Mouse (Mus musculus): ENCODE measurements around the gene Stard3.
"Not testable (repeated sequence)": the region's sequence is repeated elsewhere in the genome, so short reads cannot be mapped to it uniquely, and the experiment has no call there.

Gene Stard3

DNA sequence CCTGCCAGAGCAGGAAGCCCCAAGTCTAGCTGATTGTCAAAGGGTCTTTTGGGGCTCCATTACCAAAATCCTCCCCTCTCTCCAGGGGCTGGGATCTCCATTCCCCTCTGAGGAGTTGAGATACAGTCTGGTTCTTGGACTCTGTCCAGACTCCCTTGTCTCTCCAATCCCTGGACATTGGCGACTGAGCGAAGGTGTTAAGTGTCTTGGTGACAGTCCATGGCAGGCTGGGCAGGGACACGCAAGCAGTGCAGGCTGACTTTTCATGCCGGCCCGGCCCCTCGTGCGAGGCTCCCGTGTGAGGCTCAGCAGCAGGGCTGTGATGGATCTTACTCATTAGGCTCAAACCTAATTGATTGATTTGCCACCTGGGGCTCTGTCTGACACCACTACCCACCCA lies 16.1 kb downstream of the Stard3 start:
- no peak for DNase-seq (ENCODE audit: low read depth, low spot score)

DNA sequence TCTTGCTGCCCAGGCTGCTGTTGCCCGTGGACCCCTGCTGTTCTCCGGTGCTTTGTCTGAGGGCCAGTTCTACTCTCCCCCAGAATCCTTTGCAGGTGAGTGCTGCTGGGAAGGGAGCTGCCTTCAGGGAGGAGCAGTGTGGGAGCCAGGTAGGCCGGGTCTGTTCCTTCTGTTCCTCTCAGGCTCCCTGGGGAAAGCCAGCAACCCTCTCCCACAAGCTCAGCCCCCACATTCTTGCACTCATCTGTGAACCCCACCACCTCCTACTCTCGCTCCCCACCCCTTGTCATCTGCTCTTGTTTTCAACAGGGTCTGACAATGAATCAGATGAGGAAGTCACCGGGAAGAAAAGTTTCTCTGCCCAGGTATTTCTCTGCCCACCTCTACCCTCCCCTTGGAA lies 18.6 kb downstream of the Stard3 start:
- no peak for DNase-seq (ENCODE audit: low read depth, low spot score)

DNA sequence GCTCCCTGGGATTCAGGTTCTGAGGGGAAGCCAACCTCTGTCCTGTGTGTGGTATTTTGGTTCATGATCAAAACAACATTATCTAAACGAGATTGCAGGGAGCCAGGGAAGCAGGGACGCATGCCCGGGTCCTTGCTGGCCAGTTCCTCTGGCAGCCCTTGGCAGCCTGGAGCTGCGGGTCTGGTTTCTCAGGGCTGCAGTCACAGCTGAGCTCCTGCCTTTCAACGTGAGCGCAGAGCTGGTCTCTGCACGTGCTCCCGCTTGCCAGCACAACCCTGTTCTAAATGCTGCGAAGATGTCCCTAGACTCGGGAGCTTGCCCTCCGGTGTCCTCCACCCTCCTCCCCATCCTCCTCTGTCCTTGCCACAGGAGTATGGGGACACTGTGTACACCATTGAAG lies 19.6 kb downstream of the Stard3 start:
- no peak for DNase-seq (ENCODE audit: low read depth, low spot score)

DNA sequence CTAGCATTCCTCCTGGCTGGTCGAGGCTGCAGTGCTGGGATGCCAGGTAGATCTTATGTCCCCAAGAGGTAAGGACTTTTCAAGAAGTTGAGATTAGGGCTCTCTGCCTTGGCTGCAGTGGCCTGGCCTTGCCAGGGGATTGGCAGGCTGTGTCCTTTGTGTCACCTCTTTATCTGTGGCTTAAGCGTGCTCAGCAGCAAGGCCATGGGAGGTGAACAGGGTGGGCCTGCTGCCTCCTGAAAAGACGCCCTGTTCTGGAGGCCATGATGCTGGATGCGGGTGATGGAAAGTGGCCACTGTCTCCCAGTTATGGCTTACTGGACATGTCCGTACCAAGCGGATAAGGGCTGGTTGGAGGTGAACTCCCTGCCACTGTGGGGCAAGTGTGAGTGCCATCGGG lies 21.2 kb downstream of the Stard3 start:
- no peak for DNase-seq (ENCODE audit: low read depth, low spot score)

DNA sequence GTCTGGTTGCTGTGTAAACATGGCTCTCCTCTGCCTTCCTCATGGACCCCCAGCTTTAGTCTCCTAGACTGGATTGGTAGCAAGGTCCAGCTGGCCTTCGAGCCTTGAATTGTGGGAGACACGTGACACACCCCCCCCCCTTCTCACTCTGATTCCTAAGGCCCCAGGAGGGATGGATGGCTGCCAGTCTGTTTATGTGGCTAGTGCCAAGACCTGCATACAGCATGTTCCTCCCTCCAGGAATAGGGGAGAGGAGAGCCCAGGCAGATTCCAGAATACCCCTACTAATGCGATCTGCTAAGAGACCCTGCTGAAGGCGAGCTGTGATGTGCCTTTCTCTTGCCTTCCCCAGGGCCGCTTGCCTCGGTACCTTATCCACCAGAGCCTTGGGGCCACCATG lies 21.9 kb downstream of the Stard3 start:
- DNase-seq (ENCODE audit: low read depth, low spot score), result no peak

DNA sequence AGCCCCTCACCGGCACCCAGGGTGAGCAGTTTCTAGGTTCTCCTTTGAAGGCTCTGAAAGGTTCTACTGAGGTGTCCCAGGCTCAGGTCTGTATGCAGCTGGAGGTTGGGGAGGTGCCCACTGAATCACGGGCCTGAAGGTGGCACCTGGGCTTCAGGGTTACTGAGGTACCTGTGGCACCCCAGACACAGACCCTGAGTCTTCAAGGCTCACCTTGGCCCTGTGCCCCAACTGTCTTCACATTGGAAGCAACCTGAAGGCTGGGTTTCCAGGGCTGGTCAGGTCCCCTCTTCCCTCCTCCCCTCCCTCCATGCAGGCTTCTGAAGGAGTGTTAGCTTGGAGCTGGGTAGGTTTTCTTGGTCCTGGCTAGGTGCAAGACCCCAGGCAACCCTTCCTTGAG lies 23.5 kb downstream of the Stard3 start:
- no peak for DNase-seq (ENCODE audit: low read depth, low spot score)

DNA sequence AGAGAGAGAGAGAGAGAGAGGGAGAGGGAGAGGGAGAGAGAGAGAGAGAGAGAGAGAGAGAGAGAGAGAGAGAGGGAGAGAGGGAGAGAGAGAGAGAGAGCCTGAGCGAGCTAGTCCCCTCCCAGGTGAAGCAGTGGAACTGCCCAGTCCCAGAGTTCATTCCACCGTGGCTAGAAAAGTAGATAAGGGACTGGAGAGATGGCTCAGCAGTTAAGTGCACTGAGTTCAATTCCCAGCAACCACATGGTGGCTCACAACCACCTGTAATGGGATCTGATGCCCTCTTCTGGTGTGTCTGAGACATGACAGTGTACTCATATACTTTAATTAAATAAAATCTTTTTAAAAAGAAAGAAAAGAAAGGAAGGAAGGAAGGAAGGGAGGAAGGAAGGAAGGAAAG lies 24.2 kb downstream of the Stard3 start:
- DNase-seq (ENCODE audit: low read depth, low spot score), result not testable (repeated sequence)

DNA sequence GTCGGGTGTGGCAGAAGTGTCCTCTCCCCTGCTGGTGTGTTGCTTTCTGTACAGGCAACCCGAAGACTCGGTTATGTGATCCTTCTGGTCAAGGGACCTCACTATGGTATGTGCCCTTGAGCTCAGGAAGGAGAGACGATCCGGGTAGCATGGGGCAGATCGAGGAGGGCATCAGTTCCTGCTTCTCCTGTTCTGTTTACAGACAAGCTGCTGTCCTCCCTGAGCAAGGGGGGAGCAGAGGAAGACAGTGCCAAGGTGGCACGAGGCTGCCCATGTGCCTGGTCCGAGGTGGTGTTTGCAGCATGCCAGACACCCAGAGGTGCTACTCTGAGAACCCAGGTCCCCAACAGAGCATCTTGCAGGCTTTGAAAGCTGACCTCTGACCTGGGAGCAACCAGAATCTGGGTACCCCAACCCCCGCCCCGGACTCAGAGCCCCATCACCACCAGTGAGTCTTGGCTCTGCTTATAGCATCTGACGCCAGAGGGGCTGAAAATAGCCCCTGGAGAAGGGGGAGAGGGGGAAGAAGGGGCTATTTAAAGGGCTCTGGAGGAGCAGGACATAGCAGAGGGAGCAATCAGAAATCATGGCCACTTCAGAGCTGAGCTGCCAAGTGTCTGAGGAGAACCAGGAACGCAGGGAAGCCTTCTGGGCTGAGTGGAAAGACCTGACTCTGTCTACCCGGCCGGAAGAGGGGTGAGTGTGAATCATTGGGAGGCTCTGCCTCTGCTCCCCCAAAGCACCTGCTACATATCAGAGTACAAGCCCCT lies 25.3 kb downstream of the Stard3 start, which contains the start of gene Tcap:
TSS of gene Tcap (plus strand) at position 551 of the 770 bp plus-strand sequence.
- DNase-seq (ENCODE audit: low read depth, low spot score), result no peak

DNA sequence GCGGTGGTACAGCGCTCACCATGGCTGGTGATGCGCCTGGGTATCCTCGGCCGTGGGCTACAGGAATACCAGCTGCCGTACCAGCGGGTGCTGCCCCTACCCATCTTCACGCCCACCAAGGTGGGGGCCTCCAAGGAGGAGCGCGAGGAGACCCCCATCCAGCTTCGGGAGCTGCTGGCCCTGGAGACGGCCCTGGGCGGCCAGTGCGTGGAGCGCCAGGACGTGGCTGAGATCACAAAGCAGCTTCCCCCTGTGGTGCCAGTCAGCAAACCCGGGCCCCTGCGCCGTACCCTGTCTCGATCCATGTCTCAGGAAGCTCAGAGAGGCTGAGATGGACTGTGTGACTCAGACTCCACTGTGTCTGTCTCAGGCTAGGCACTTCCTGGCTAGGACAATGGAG lies 26.0 kb downstream of the Stard3 start:
- DNase-seq (ENCODE audit: low read depth, low spot score), result no peak

DNA sequence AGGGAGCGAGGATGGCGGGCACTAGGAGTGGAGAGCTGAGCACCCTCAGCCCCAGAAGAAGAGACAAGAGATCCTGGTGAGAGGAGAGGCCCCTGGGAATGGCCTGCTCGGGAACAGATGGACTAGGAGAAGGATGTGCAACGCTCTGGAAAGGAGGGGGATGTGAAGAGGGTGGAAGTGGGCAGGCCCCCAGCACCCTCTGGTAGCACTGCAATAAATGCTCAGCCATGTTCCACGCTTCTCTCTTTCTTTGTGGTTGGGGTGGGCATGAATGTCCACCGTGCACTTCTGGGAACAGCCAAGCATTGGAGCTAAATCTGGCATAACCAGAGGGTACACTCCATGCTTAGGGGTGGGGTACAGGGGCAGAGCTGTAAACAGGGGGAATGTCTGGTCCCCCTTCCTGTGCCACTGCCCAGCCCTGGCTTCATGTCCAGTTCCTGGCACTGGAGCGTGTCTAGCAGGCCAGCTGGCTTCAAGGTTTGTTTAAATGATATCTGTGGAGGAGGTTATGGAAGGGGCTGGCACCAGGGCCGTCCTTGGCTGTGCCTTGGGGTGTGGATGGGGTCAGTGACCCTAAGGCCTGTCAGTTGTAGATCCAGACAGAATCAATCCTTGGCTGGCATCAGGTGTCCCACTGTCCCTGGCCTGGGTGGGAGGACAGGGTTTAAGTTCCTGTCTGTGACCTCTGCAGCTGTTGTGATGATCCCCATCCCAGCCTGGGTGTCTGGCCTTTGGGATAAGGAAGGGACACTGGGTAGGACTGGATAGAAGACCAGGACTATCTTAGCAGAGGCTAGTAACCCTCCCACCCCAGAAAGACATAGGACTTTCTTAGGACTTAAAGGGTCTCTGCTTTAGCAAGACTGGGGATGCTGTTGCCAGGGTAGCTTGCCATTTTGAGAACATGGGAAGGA lies 26.8 kb downstream of the Stard3 start:
- no peak for DNase-seq (ENCODE audit: low read depth, low spot score)

DNA sequence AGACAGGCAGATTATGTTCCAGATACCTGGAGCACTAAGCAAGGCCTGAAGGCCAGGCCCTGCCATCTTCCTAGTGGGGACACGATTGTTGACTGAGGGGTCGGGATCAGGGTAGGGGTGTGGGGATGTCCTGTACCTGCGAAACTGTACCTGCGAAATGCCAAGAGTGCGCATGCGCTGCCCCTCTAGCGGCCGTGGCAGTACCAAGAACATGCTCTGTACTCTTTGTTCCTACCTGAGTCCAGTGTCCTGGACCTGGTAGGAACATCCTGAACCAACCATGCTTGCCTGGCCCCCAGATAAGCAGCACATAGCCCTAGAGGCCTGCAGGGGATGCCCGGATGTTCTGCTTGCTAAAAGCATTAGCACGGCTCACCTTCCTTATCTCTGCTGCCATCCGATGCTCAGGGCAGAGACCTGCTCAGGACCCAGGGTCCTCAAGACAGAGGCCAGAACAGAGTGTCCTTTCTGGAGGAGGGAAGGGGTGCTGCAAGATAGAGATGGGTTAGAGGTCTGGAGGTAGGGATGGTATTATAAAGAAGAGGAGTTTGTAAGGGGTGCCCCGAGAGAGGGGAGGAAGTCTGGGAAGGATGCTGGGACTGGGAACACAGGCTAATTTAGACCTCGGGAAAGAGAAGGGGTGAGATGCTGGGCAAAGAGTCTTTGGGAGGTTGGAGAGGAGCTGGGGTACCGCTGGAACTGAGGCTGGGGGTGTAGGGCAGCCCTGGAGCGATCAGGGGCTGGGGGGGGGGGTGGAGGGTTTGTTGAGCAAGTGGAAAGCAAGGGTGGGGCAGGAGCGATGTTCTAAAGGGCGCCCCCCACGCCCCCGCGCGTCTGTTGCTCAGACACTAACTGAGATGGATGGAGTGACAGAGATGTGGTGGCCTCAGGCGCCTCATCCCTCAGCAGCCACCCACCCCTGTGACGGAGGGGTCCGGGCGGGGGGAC lies 27.7 kb downstream of the Stard3 start, which contains the start of gene Pnmt:
TSS of gene Pnmt (plus strand) at position 813 of the 948 bp plus-strand sequence.
- DNase-seq (ENCODE audit: low read depth, low spot score), result no peak

DNA sequence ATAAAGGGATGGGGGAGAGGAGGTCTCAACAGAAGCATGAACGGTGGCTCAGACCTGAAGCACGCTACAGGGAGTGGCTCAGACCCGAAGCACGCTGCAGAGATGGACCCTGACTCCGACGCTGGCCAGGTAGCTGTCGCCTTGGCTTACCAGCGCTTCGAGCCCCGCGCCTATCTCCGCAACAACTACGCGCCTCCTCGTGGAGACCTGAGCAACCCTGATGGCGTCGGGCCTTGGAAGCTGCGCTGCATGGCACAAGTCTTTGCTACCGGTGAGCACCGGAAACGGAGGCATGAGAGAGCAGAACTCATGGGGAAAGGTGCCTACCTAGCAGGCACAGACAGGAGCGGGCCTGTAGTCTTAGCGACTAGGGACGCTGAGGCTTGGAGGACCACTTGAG lies 28.4 kb downstream of the Stard3 start:
- DNase-seq (ENCODE audit: low read depth, low spot score), result no peak

DNA sequence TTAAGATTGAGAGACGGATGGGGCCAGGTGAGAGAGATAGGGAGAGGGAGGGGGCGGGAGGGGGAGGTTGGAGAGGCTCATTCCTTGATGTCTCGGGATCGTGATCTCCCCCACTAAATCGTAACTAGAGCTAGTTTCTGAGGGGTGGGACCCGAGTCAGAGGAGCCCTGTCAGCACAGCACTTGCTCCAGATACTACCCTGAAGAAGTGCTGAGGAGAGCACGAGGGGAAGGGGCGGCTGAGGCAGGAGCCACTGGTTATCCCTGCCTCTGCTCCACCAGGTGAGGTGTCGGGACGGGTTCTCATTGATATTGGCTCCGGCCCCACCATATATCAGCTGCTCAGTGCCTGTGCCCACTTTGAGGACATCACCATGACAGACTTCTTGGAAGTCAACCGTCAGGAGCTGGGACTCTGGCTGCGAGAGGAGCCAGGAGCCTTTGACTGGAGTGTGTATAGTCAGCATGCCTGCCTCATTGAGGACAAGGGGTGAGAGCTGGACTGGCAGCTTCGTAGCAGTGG lies 28.9 kb downstream of the Stard3 start:
- DNase-seq (ENCODE audit: low read depth, low spot score), result no peak

DNA sequence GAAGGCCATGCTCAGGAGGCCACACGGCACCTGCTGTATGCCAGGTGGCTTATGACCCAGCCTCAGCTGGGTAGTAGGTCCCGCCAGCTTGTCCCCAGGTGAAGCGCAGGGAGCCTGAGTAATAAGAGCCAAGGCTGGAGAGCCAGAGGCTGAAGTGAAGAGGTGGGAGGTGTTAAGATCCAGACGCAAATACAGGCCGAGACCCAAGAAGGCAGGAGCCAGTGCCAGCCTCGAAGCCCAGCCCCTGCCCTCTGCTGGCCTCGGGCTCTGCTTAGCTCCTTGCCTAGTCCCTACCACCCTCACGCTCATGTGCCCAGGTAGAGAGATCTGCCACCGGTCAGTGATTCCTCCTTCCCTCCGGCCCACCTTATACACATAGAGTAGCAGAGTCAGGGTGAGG lies 30.1 kb downstream of the Stard3 start:
- no peak for DNase-seq (ENCODE audit: low read depth, low spot score)

DNA sequence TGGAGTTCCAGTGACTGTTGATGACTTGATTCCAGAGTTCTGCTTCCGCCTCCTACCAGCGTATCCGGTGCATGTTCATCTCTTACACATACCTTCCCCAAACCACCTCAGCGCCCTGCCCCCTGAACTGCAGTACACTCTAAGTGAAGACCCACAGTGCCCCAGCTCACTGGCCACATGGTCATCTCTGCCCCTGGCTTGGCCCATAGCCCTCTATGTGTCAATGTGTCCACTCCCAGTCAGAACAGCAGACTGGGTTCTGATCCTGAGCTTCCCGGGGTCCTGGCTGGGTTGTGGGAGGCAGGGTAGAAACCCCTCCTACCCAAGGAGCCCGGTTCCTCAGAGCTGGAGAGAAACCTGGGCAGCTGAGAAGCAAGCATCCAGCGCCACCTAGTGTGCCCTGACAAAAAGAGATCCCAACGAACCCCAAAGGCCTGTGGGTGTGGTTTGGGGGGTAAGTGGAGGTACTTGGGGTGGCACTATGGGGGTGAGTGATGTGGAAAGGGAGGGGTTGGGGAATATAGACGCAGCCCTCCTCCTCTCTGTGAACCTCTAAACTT lies 31.1 kb downstream of the Stard3 start:
- DNase-seq (ENCODE audit: low read depth, low spot score), result peak; percentile 52

DNA sequence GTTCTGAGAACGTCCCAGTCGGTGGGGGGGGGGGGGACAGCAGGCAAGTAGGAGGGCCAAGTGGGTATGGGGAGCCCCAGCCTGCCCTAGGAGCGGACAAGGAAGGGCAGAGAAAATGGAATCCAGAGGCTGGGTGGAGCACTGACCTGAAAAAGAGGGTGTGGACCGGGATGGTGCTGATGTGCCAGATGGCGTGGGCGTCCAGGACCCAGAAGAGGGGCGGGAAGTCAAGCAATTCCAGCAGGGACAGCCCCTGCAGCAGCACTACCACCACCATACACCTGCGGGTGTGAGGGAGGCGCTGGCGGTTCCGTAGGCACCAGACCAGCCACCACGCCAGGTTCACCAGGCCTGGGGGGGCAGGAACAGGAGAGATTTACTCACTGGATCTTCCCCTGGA lies 32.0 kb downstream of the Stard3 start:
- DNase-seq (ENCODE audit: low read depth, low spot score), result no peak

DNA sequence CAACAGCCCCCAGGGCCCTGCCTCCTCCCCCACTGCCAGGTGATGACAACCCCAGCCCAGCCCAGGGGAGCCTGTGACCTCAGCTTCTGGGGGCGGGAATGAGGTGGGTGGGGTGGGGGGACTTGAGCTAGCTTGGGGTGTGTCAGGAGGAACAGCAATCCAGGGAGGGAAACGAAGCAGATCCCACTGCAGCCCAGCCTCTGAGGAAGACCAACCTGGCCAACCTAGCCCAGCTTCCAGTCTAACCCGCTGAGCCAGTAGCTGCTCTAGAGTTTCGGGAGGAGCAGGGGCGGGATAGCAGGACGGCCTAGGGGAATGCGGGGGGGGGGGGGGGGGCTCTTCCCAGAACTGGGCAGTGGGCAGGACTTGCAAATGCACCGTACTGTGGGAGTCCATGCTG lies 33.9 kb downstream of the Stard3 start:
- no peak for DNase-seq (ENCODE audit: low read depth, low spot score)

DNA sequence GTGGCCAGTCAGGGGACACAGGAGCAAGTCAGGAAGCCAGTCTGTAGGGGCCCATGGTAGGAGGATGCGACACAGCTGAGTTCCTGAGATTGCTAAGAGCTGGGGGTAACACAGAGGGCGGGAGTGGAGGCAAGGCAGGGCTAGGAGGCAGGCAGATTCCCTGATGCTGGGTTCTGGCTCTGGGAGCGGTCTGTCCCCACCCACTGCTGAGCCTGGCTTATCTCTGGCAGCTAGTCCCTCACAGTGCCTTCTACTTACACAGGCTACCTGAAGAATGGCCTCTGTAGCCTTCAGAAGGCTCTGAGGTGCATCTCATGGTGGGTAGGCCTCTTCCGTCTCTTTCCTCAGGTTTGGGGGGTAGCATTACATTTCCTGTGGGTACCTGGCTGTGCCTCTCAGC lies 34.5 kb downstream of the Stard3 start:
- no peak for DNase-seq (ENCODE audit: low read depth, low spot score)

DNA sequence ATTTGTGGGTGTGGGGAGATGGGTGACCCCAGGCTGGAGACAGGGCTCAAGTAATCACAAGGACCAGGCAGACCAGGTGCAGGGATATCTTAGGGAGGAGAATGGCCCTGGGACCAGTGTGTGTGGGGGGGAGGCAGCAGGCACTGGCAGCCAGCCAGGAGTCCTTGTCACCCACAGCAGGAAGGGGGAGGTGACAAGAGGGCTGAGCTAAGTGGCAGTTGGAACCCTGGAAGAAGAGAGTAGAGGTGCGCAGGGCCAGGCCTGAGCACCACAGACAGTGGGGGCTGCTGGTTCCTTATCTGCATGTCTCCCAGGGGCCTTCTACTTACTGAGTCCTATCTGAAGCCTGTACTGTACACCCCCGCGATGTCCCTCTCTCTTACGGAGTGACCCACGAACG lies 35.1 kb downstream of the Stard3 start:
- DNase-seq (ENCODE audit: low read depth, low spot score), result peak; percentile 53

DNA sequence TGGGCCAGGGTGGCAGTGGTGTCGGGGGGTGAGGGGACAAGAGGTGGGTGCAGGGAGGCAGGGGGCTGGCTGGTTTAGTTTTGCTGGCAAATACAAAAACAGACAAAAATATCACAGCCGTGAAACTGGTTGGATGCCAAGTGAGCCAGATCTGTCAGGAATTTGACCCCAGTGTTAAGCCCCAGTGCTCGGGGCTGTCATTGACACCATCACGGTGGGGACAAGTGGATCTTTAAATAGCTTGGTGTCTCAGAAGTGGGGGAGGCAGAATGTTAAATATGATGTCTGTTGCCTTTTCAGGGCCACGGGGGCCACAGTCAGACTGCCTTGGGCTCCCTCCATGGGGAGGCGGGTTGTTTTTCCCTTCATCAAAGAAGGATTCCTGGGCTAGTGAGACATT lies 36.1 kb downstream of the Stard3 start:
- no peak for DNase-seq (ENCODE audit: low read depth, low spot score)

DNA sequence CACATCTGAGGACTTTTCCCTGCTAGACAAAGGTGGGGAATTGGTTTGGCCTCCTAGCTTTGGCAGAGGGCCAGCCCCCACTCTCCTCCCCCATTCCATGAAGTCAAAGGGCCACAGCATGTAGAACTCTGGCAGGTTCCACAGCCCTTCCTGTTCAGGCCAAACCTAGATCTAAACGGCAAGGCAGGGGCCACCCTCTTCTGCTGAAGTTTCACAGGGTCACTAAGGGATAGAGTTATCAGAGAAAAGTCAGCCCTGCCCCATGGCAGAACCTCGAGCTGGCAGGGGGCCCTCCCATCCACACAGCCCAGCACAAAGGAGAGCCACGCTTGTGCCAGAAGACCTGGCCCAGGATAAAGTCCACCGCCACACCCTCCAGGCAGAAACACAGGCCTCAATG lies 36.9 kb downstream of the Stard3 start:
- no peak for DNase-seq (ENCODE audit: low read depth, low spot score)

All from CD4-positive helper T cell, adult 2 months (primary cell).